Mouse (Mus musculus) CH12.LX (cell line): ENCODE measurements at regions not wholly inside any gene's neighbourhood (a gene's known extent, or its start where the extent isn't known, plus 50 kb on each side); places are given as distances from the start of the nearest gene placed in this dataset.

Experiments used
- DNase-seq: peaks from one replicate; pipeline ENCODE4 v3.0.0-alpha.2; 2013; ENCODE audit errors: extremely low read depth
- H3K27ac ChIP-seq: 2 replicates; pipeline ENCODE4 v1.5.1; 2012; ENCODE audit warnings: low read depth, mild to moderate bottlenecking, control low read depth, moderate library complexity; ENCODE audit not compliant: insufficient read depth
- H3K27me3 ChIP-seq: replicated peaks from 2 replicates; pipeline ENCODE3; 2012; ENCODE audit warnings: inconsistent platforms
- H3K36me3 ChIP-seq, 2 experiments: replicated peaks in 1 of 2; 2 replicates each; pipeline versions ENCODE3 to v1.6.1; 2012; ENCODE audit warnings: inconsistent platforms in 1 of 2, low read length in 1 of 2, mild to moderate bottlenecking in 1 of 2, mixed read lengths in 1 of 2, moderate library complexity in 1 of 2; ENCODE audit not compliant: control insufficient read depth in 1 of 2, insufficient read depth in 1 of 2
- H3K4me1 ChIP-seq, 2 experiments: 2 replicates each; pipeline ENCODE4 v1.6.1; 2012; ENCODE audit warnings: inconsistent platforms in 1 of 2, moderate library complexity in 1 of 2; ENCODE audit not compliant: insufficient read depth in 2 of 2, control insufficient read depth in 1 of 2
- H3K4me2 ChIP-seq: 2 replicates; pipeline ENCODE4 v1.6.1; 2012; ENCODE audit warnings: low read depth, mild to moderate bottlenecking, control low read depth; ENCODE audit not compliant: poor library complexity, insufficient read depth, severe bottlenecking
- H3K4me3 ChIP-seq, 3 experiments: fragments of 150-350 bp in 1 of 3; sonication (generic) in 1 of 3; replicated peaks in 1 of 3; 2 replicates each; pipeline versions ENCODE3 to v1.5.1; 2011 to 2012; ENCODE audit warnings: low read depth in 2 of 3, low read length in 2 of 3, mild to moderate bottlenecking in 2 of 3, moderate library complexity in 2 of 3, control low read depth in 1 of 3, improper control_type of control experiment in 1 of 3, inconsistent platforms in 1 of 3, mixed read lengths in 1 of 3; ENCODE audit not compliant: poor library complexity in 1 of 3
- H3K79me2 ChIP-seq: replicated peaks from 2 replicates; pipeline ENCODE4 v1.6.1; 2012; ENCODE audit warnings: mild to moderate bottlenecking, moderate library complexity; ENCODE audit not compliant: control insufficient read depth, poor library complexity, insufficient read depth, severe bottlenecking; ENCODE audit errors: extremely low read depth
- H3K9ac ChIP-seq: 2 replicates; pipeline ENCODE4 v1.6.1; 2012; ENCODE audit warnings: low read depth, mild to moderate bottlenecking, control low read depth, moderate library complexity; ENCODE audit not compliant: insufficient read depth
- H3K9me3 ChIP-seq: replicated peaks from 2 replicates; pipeline ENCODE3; 2012; ENCODE audit warnings: low read length, inconsistent platforms, mixed read lengths
- CTCF ChIP-seq, 2 experiments: IDR thresholded peaks in 1 of 2; conservative IDR thresholded peaks in 1 of 2; 2 replicates each; pipeline ENCODE4 v1.5.1; 2011 to 2012; ENCODE audit warnings: low read depth in 2 of 2, low read length in 2 of 2, improper control_type of control experiment in 1 of 2, inconsistent platforms in 1 of 2, mild to moderate bottlenecking in 1 of 2, moderate library complexity in 1 of 2
- E2F4 ChIP-seq: IDR thresholded peaks from 2 replicates; pipeline ENCODE4 v1.6.1; 2011; ENCODE audit warnings: low read depth, low read length, improper control_type of control experiment; ENCODE audit not compliant: insufficient replicate concordance
- ELF1 ChIP-seq: IDR thresholded peaks from 2 replicates; pipeline ENCODE4 v1.6.1; 2014; ENCODE audit warnings: low read depth, mild to moderate bottlenecking, inconsistent platforms, low read length, improper control_type of control experiment
- EP300 ChIP-seq: IDR thresholded peaks from 2 replicates; pipeline ENCODE4 v1.6.1; 2011; ENCODE audit warnings: low read length, improper control_type of control experiment
- ETS1 ChIP-seq: conservative IDR thresholded peaks from 2 replicates; pipeline ENCODE4 v1.6.1; 2012; ENCODE audit warnings: low read depth, mild to moderate bottlenecking, inconsistent platforms, low read length, improper control_type of control experiment, moderate library complexity
- HCFC1 ChIP-seq: IDR thresholded peaks from 2 replicates; pipeline ENCODE4 v1.6.1; 2012; ENCODE audit warnings: low read depth, mild to moderate bottlenecking, inconsistent platforms, low read length, improper control_type of control experiment
- IRF4 ChIP-seq: IDR thresholded peaks from 2 replicates; pipeline ENCODE4 v1.6.1; 2014; ENCODE audit warnings: low read depth, mild to moderate bottlenecking, inconsistent platforms, low read length, improper control_type of control experiment
- JUN ChIP-seq: IDR thresholded peaks from 2 replicates; pipeline ENCODE4 v1.6.1; 2011; ENCODE audit warnings: low read depth, mild to moderate bottlenecking, low read length, improper control_type of control experiment, moderate library complexity; ENCODE audit not compliant: insufficient read depth
- JUND ChIP-seq: conservative IDR thresholded peaks from 2 replicates; pipeline ENCODE4 v1.6.1; 2011; ENCODE audit warnings: low read depth, low read length, improper control_type of control experiment
- KAT2A ChIP-seq: IDR thresholded peaks from 2 replicates; pipeline ENCODE4 v1.6.1; 2012; ENCODE audit warnings: low read length, improper control_type of control experiment, inconsistent platforms; ENCODE audit not compliant: insufficient replicate concordance
- MAFK ChIP-seq: IDR thresholded peaks from 2 replicates; pipeline ENCODE4 v1.6.1; 2011; ENCODE audit warnings: low read length, improper control_type of control experiment; ENCODE audit not compliant: insufficient replicate concordance
- MAX ChIP-seq: IDR thresholded peaks from 2 replicates; pipeline ENCODE4 v1.6.1; 2011; ENCODE audit warnings: low read length, improper control_type of control experiment
- MXI1 ChIP-seq: IDR thresholded peaks from 2 replicates; pipeline ENCODE4 v1.6.1; 2011; ENCODE audit warnings: mild to moderate bottlenecking, low read depth, low read length, improper control_type of control experiment
- MYC ChIP-seq: IDR thresholded peaks from 2 replicates; pipeline ENCODE4 v1.6.1; 2011; ENCODE audit warnings: low read depth, mild to moderate bottlenecking, improper control_type of control experiment, low read length
- PAX5 ChIP-seq: IDR thresholded peaks from 2 replicates; pipeline ENCODE4 v1.6.1; 2012; ENCODE audit warnings: low read length, inconsistent platforms, mixed read lengths
- POLR2A ChIP-seq: IDR thresholded peaks from 2 replicates; pipeline ENCODE4 v1.6.1; 2011; ENCODE audit warnings: low read depth, mild to moderate bottlenecking, improper control_type of control experiment, low read length
- POLR2AphosphoS2 ChIP-seq: IDR thresholded peaks from 2 replicates; pipeline ENCODE4 v1.6.1; 2011; ENCODE audit warnings: low read depth, low read length, improper control_type of control experiment
- RAD21 ChIP-seq: IDR thresholded peaks from 2 replicates; pipeline ENCODE4 v1.6.1; 2011; ENCODE audit warnings: low read depth, mild to moderate bottlenecking, low read length, improper control_type of control experiment, moderate library complexity
- RCOR1 ChIP-seq: conservative IDR thresholded peaks from 2 replicates; pipeline ENCODE4 v1.6.1; 2012; ENCODE audit warnings: low read depth, mild to moderate bottlenecking, inconsistent platforms, low read length, improper control_type of control experiment
- SMC3 ChIP-seq: IDR thresholded peaks from 2 replicates; pipeline ENCODE4 v1.6.1; 2011; ENCODE audit warnings: low read depth, low read length, improper control_type of control experiment
- UBTF ChIP-seq: IDR thresholded peaks from 2 replicates; pipeline ENCODE4 v1.6.1; 2012; ENCODE audit warnings: low read depth, mild to moderate bottlenecking, inconsistent platforms, low read length, improper control_type of control experiment, moderate library complexity
- USF2 ChIP-seq: conservative IDR thresholded peaks from 2 replicates; pipeline ENCODE4 v1.6.1; 2011; ENCODE audit warnings: low read depth, low read length, improper control_type of control experiment
- ZC3H11A ChIP-seq: IDR thresholded peaks from 2 replicates; pipeline ENCODE4 v1.6.1; 2012; ENCODE audit warnings: low read depth, mild to moderate bottlenecking, inconsistent platforms, low read length, improper control_type of control experiment
- dilution Hi-C: fragments of 300-500 bp; cut with MboI; formaldehyde crosslinking; loops from 2 replicates; pipeline ENCODE4 v1.14.3; 2020; ENCODE audit warnings: low sequenced_read_pairs; ENCODE audit not compliant: extremely low pct_unique_long_range_greater_than_20kb, extremely low pct_ligation_motif_present
- in situ Hi-C: fragments of 300-500 bp; cut with MboI; formaldehyde crosslinking; loops from 3 replicates; pipeline ENCODE4 v1.14.3; 2019; ENCODE audit warnings: low sequenced_read_pairs, low pct_ligation_motif_present, low pct_unique_long_range_greater_than_20kb, mixed read lengths

DNA sequence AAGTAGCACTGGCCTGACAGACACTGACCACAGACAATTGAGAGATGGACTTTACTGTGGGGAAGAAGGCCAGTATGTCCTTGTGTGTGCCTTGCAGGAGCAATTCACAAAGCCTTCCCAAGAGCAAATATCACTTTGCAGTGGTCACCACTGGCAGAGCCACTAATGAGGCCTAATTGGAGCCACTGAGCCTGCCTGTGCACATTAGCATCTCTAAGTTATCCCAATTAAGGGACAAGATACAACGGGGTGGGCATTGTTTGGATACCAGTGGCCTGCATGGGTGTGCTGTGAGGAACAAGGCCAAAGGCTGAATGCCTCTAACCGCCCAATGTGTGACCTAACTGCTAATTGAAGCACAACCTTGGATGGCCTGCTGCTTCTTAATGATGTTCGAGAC, 433.4 kb upstream of the Ptbp2 start:
- dilution Hi-C loops: no loop called here
- peaks cover 51% of the 10 kb centered on the region for H3K9me3 ChIP-seq
- DNase-seq: no peak
- H3K36me3 ChIP-seq: no peaks in the 10 kb centered on the region
- H3K4me2 ChIP-seq: no peak overlapping the region
- no peaks in the 10 kb centered on the region for H3K27me3 ChIP-seq
- no peak overlapping the region for H3K27ac ChIP-seq
- no peak overlapping the region for H3K9ac ChIP-seq
- TF ChIP-seq JUN (no peak), RCOR1 (no peak), MYC (no peak), E2F4 (no peak), MAX (no peak), HCFC1 (no peak)
- TF ChIP-seq, all 38 proteins: peak for 0
- H3K4me1 ChIP-seq: no peaks in the 10 kb centered on the region
- H3K79me2 ChIP-seq: no peaks in the 10 kb centered on the region
- in situ Hi-C loops: no loop called here
- H3K4me3 ChIP-seq: no peak overlapping the region

DNA sequence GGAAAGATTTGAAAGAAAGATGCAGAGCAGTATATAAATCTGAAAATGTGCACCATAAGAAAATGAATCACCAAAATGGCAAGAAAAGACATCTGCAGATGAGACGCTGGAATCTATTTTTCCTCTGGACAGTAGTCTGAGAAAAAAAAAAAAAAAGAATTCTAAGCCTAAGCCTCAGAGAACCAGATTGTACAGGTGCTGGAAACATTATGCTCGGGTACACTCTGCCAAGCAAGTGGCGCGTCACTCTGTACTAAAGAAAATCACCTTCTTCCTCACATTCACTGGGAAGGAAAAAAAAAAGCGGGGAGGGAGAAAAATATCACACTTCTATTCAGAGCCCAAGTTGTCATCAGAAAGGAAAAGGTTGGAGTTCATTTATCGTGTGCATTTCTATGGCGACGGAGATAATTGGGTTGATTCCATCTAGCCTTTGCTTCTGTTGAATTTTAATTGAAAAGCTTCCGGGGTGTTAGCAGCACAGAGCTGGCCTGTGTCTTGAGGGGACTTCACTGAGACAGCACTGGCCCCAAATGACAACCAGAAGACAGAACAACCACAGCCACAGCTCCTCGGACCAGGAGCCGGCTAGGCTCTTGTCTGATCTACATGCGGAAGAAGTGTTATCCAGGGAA, 430.5 kb upstream of the Ptbp2 start:
- Histone ChIP-seq H3K79me2 (no peaks in the 10 kb centered on the region), H3K9me3 (peaks cover 59% of the 10 kb centered on the region), H3K27me3 (no peaks in the 10 kb centered on the region), H3K9ac (no peak overlapping the region)
- TF ChIP-seq UBTF (no peak), IRF4 (no peak), JUN (no peak), ZC3H11A (no peak), MAFK (no peak), JUND (no peak), PAX5 (no peak), SMC3 (no peak), CTCF (conservative IDR thresholded peaks at IDR 0.05 in 1 of 2, IDR thresholded peaks at IDR 0.05 in 1 of 2; ENCODE audit: low read depth in 2 of 2, low read length in 2 of 2) (no peak), USF2 (no peak), EP300 (no peak), POLR2AphosphoS2 (no peak), MYC (no peak), KAT2A (no peak), RCOR1 (no peak), MXI1 (no peak), ELF1 (no peak), RAD21 (no peak), ETS1 (no peak), POLR2A (no peak)
- TF ChIP-seq, all 38 proteins: peak for 0
- Histone ChIP-seq H3K4me2 (no peak overlapping the region), H3K4me3 (no peak overlapping the region), H3K4me1 (no peaks in the 10 kb centered on the region), H3K27ac (no peak overlapping the region), H3K36me3 (no peaks in the 10 kb centered on the region)
- in situ Hi-C loops (no loop called here), dilution Hi-C loops (no loop called here)
- no peak for DNase-seq
